Mouse (Mus musculus) layer of hippocampus, adult 2 months (tissue): ENCODE results near the gene Pdzrn4. TPM values are rescaled to one million over a fixed set of nuclear protein-coding genes. Genes with fewer than 3 reads are reported as not detected.

Experiments used
- DNase-seq, 2 experiments: peaks; one replicate each; pipeline ENCODE4 v3.0.0; 2022; ENCODE audit warnings: low spot score in 2 of 2
- H3K27ac ChIP-seq: fragments of 200-600 bp; 2 replicates; pipeline ENCODE4 v1.8.1; 2022
- H3K4me3 ChIP-seq: fragments of 200-600 bp; 2 replicates; pipeline ENCODE4 v1.8.1; 2022; ENCODE audit warnings: mild to moderate bottlenecking
- CTCF ChIP-seq: fragments of 200-600 bp; conservative IDR thresholded peaks from 2 replicates; pipeline ENCODE4 v1.8.1; 2022; ENCODE audit warnings: antibody characterized with exemption, mild to moderate bottlenecking, moderate library complexity
- total RNA-seq, 2 experiments: library from RNA; stranded (reverse); gene quantifications; 2 replicates each; pipeline ENCODE4 v1.2.3; 2021

Gene Pdzrn4
- total RNA-seq, 2 experiments from 2014 or later: 5.6 to 6.4 TPM

DNA sequence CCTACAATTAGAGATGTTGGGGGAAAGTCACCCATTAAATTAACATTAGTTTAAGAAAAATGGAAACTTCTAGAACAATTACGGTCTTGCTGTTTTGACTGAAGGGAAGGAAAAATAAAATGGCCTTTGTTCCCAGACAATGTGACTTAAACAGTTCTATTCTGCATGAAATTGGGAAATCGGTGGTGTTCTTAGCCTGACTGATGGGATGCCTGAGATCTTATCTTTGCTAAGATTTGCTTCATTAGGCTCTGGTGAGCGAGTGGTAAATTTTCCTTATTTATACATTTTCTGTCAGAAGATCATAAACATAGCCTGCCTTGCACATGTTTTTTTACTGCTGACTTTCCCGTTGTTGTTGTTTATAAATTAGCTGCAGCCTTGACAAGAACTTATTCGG, 225.6 kb downstream of the Pdzrn4 start:
- Histone ChIP-seq H3K27ac (peak overlapping the region; percentile 79), H3K4me3 (no peak overlapping the region)
- no peak for DNase-seq
- no peak for TF ChIP-seq CTCF

DNA sequence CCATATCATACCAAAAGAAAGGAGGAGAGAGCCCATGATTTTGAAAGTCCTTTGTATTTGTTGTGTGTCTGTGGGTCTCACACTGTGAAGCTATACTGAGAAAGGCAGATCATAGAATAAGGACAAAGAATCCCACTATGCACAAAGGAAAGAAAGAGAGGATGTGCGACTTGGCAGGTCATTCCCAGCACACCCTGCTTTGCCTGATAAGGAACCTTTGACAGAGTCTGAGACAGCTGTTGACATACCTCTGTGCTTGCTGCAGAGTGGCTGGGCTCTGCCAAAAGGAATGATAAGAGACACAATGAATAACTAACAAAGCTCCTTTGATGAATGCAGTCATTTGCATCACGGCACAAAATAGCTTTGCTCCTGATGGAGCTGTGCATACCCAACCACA, 232.5 kb downstream of the Pdzrn4 start:
- TF ChIP-seq CTCF: no peak
- DNase-seq: no peak
- Histone ChIP-seq H3K4me3 (no peak overlapping the region), H3K27ac (no peak overlapping the region)

DNA sequence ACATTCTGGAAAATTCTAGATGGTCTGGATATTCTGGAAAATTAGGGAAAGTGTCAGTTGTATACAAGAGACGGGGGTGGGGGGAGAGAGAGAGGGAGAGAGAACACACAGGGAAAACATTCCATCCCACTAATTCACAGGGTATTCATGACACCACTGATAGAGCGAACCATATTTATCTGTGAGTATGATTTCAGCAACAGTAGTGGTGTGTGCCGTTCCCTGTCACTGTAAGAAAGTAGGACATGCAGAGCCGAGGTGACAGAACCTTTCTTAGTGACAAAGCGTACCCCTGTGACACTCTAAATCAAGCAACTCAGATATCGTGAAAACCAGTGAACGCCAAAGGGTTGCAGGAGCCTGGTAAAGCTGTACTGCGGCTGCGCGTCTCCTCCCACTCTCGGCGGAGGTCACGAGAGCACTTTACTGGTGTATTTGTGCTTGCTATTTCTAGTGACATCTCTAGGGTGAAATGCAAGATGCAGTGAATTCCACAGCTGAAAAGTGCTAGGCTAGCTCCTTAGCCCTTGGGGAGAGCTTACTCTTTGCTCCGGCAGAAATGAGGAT, 237.4 kb downstream of the Pdzrn4 start:
- no peak overlapping the region for H3K27ac ChIP-seq
- DNase-seq: no peak
- no peak for TF ChIP-seq CTCF
- no peak overlapping the region for H3K4me3 ChIP-seq

DNA sequence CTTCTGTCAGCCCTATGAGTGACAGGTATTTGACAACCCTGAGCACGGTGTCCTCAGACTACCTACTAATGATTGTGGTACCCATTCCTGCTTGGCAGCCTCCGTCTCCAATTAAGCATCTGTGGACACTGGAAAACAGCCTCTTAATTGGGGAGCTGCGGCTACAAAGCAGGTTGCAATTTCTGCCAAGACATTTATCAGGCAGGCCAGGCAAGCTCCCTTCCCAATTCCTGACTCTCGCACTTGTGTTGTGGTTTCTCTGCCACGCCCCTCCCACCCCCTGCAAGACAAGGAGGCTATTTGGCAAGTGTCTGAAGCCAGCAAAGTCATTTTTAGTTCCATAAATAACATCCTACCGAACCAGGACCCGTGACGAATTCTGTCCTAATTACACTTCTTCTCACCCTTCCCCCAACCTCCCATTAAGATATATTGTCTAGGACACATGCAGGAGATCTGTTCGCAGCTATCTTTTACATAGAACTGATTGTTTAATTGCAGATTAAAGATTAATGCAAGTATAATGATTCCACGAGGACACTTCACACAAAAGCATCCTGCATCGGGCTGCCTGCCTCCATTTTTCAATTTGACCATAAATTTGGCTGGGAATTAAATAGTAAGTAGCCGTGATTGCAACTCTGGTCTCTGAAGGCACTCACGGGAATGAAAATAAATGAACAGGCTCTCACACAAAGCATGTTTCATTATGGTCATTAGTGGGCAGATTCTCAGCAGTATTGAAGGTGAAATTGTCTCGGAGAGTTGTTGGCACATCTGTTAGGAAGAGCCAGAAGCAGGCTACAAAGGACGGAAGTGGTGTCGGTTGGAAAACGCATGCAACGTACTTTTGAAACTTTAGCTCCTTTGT, 243.8 kb downstream of the Pdzrn4 start:
- peak; percentile 14 to 60 for DNase-seq
- no peak for TF ChIP-seq CTCF
- Histone ChIP-seq H3K4me3 (peak overlapping the region; percentile 28), H3K27ac (no peak overlapping the region)

DNA sequence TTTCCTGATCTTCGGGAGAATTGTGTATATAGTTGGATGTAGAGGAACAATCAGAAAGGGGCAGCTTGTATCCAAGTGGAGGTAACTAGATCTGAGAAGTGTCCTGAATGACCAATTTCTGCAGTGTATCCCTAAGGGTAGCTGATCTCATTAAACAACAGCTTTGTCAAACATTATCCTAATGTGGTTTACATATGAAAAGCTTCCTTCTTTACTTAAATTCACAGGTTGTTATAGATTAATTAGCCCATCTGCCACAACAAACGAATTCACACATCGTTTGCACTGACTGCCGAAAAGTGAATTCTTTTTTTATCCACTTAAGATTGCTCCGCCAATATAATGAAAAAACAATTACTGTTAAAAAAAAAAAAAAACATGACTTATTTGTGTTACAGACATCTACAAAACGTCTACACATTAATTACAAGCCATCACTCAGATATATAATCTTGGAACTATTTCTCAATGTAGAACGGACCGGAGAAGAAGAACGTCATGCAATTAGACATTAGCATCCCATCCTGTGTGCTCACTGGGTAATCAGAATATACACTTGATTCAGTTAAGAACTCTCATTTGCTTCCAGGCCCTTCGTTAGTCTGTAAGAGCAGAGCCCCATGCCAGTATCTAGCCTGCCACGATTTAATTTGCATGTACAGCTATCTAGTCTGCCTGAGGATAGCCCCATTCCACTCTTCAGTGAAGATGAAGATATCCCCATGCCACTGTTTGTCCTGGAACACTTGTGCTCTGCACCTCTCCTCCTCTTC, 274.8 kb downstream of the Pdzrn4 start:
- DNase-seq: no peak
- no peak for TF ChIP-seq CTCF
- no peak overlapping the region for H3K4me3 ChIP-seq
- no peak overlapping the region for H3K27ac ChIP-seq

DNA sequence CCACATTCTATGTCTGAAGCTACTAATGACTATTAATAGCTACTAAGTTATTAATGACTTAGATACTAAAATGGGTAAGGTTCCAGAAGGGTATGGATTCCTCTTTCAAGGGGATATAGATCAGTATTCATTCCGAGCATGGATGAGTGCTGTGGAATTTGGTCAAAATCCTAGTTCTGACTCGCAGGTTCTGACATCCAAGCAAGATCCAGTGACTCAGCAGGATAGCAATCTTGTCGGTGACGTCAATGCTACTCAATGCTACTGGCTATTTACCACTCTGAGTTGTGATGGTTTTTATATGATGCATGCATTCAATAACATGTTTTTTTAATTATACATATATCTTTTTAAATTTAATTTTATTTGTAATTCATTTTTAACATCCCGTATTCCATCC, 279.4 kb downstream of the Pdzrn4 start:
- TF ChIP-seq CTCF: no peak
- DNase-seq: no peak
- no peak overlapping the region for H3K27ac ChIP-seq
- no peak overlapping the region for H3K4me3 ChIP-seq

DNA sequence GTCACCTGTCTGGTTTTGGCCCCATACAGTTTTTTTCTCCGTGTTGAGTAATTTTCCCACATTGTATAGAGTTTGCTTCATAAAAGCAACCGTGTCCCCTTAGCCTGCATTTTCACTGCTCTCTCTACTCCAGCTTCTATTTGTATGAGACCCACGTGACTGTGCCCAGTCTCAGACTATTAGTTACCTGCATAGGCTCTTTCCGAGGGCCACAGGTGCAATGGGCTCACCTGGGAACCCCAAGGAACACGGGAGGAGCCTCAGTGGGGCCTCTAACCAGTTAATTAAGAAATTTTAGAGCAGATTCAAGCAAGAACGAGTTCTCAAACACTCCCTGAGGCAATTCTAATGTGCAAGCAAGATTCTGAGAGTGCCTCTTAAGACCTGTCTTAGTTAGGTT, 281.7 kb downstream of the Pdzrn4 start:
- no peak for TF ChIP-seq CTCF
- H3K27ac ChIP-seq: no peak overlapping the region
- no peak for DNase-seq

DNA sequence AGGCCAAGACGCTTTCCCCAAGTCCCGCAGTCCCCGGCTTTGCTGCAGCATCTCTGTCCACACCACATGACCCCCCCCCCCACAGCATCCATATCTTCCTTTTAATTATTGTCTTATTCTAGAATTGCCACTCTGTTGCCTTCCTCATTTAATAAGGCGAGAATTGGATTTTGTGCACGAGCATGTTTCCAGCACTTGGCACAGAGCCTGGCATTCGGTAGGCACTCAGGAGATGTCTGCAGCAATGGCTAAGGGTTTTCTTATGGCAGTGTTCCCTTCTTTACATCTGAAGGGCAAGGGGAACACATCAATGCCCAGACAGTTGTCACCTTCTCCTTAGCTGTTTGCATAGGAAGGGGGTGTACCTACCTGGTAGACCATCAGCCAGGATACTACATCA, 282.9 kb downstream of the Pdzrn4 start:
- H3K4me3 ChIP-seq: no peak overlapping the region
- no peak overlapping the region for H3K27ac ChIP-seq
- no peak for DNase-seq
- no peak for TF ChIP-seq CTCF

More for the DNA sequence above, 281.7 kb downstream of the Pdzrn4 start:
- no peak overlapping the region for H3K4me3 ChIP-seq

DNA sequence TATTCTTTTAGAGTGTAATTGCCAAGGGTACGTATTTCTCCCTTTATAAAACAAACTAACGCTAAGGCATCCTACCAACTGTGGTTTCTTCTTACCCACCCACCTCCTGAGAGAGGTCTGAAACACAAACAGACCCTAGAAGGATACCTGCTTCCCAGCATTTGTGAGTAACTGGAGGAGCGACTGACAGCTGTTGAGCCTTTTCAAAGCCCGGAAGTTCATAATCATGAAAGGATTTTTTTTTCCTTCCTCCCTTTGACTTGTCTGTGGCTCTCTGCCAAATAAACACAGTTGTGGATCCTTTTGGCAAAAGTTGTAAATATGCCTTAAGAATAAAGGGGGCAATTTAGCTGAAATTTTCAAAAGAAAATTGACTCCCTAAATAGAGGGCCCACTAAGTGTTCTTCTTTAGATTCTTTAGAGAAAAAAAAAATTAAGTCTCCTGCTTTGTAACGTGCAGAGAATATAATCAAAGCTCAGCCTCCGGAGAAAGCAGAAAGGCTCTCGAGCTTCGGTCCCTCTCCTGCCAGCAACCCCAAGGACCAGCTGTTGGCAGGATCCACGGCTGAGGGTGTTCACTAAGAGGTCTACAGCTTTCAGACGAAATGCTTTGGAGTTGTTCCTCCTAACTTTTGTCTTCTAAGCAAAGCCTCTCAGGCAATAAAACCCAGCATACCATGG, 299.7 kb downstream of the Pdzrn4 start:
- no peak for DNase-seq
- no peak for TF ChIP-seq CTCF
- H3K4me3 ChIP-seq: no peak overlapping the region
- H3K27ac ChIP-seq: no peak overlapping the region

DNA sequence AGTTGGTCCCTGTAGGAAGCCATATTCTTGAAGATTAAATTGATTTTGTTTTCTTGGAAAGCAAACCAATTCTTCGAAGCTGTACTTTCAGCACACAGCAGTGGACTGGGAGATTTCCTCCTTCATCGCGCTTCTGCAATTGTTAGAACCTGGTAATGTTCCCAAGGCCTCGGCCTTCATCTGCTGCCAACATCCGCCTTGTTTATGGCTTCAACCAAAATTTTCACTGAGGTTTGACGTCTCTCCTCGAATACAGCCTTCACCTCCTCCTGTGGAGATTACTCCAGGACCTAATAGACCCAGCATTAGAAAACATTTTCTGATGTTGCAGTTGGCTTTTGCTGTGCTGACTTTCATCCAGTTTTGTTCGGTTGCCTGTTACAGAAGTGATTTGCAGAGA, 307.5 kb downstream of the Pdzrn4 start:
- no peak overlapping the region for H3K27ac ChIP-seq
- no peak for DNase-seq
- TF ChIP-seq CTCF: no peak
- no peak overlapping the region for H3K4me3 ChIP-seq

DNA sequence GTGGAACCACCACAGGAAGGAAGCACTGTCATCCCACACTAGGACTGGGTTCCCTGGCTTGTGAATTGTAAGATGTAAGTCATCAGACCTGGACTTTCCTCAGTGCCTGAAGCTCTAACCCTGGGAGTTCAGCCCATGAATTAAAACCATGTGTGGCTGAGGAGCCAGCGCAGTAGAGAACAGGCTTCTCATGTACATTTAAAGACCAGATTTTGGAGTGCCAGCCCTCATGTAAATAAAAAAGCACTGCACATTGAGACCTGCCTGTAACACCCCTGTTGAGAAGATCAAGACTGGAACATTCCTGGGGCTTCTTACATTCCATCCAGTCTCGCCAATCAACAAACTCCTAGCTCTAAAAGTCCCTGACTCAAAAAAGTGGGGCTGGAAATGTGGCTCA, 342.0 kb downstream of the Pdzrn4 start:
- Histone ChIP-seq H3K27ac (no peak overlapping the region), H3K4me3 (no peak overlapping the region)
- no peak for DNase-seq
- no peak for TF ChIP-seq CTCF

DNA sequence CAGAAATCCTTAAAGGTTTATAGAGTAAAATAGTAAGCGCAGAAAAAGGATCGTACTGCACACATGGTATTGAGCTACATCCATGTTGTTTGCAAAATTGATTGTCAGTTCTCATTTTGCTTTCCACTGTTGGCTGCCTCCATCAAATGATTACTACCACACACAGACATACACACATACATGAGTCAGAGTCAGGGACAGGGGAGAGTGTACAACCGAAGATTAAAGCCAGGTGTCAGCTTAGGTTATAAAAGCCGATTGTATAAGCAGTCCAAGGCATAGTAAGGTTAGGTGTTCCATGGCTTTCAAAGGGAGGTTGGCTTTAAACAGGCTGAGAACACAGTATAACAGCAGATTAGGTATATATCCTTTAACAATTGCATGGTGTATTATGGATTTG, 343.2 kb downstream of the Pdzrn4 start:
- Histone ChIP-seq H3K27ac (no peak overlapping the region), H3K4me3 (no peak overlapping the region)
- no peak for DNase-seq
- TF ChIP-seq CTCF: no peak

DNA sequence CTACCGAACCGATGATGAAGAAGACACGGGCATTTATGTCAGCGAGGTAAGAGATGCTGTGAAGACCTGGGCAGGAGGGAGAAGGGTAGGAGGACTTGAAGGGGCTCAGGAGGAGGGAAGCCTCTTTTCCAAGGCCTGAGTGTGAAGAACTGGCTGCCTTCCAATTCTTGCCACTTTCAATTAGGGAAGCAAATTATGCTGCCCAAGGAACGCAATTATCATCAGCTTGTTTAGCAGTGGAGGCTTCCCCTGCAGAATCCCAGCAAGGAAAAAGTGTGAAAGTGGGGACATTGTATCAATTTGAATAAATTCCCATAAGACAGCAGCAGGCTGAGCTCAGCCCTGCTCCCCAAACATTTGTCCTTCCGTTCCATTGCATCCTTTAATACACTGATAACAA, 346.9 kb downstream of the Pdzrn4 start:
- peak in 1 of 2 experiments; percentile 3 for DNase-seq
- Histone ChIP-seq H3K27ac (no peak overlapping the region), H3K4me3 (no peak overlapping the region)
- no peak for TF ChIP-seq CTCF
